Mouse (Mus musculus): ENCODE data around the gene Glul. TPM values are rescaled to one million over a fixed set of nuclear protein-coding genes. Genes with fewer than 3 reads are reported as not detected.
A peak's percentile ranks its signal among the peaks of the same experiment; 100 is the strongest.

Gene Glul
- polyA plus RNA-seq, 1 experiment from 2014 or later: 130 TPM

GRCm38 (mm10) chr1:153918521-153919206 is 18.9 kb downstream of the Glul start:
- 0 out of 2 replicates have a peak, but pooled peaks cover 2% of the 10 kb centered on the region for H3K4me1 ChIP-seq (ENCODE audit: control insufficient read depth, insufficient read depth, low read length)
- ATAC-seq (ENCODE audit: insufficient number of reproducible peaks, insufficient read depth, low FRiP score, low read depth): no peak
- no peak overlapping the region for H3K4me3 ChIP-seq (ENCODE audit: low read depth, low read length)
- H3K36me3 ChIP-seq (ENCODE audit: control insufficient read depth, insufficient read depth, low read length): no peaks in the 10 kb centered on the region
- H3K27ac ChIP-seq (ENCODE audit: low read length): no peak overlapping the region
- WGBS: 78% methylated on average over 3 of the region's 3 CpGs
- H3K9me3 ChIP-seq (ENCODE audit: control insufficient read depth, low read depth, low read length): no peaks in the 10 kb centered on the region
- no peaks in the 10 kb centered on the region for H3K27me3 ChIP-seq (ENCODE audit: control insufficient read depth, insufficient read depth, low read length)
- H3K4me2 ChIP-seq (replicated peaks; ENCODE audit: low read depth, low read length): no peak overlapping the region
- no peak overlapping the region for H3K9ac ChIP-seq (replicated peaks; ENCODE audit: low read depth, low read length)

- H3K9me3 ChIP-seq (ENCODE audit: control insufficient read depth, low read depth, low read length): no peaks in the 10 kb centered on the region
- no peak overlapping the region for H3K9ac ChIP-seq (replicated peaks; ENCODE audit: low read depth, low read length)
- 0 out of 2 replicates have a peak, but pooled peaks cover 2% of the 10 kb centered on the region for H3K4me1 ChIP-seq (ENCODE audit: control insufficient read depth, insufficient read depth, low read length)
- no peak overlapping the region for H3K4me3 ChIP-seq (ENCODE audit: low read depth, low read length)
- no peaks in the 10 kb centered on the region for H3K36me3 ChIP-seq (ENCODE audit: control insufficient read depth, insufficient read depth, low read length)
- ATAC-seq (ENCODE audit: insufficient number of reproducible peaks, insufficient read depth, low FRiP score, low read depth): no peak
- no peak overlapping the region for H3K4me2 ChIP-seq (replicated peaks; ENCODE audit: low read depth, low read length)
- H3K27ac ChIP-seq (ENCODE audit: low read length): no peak overlapping the region
- 90% methylated on average over 3 of the region's 3 CpGs for WGBS
- no peaks in the 10 kb centered on the region for H3K27me3 ChIP-seq (ENCODE audit: control insufficient read depth, insufficient read depth, low read length)
Measured at GRCm38 (mm10) chr1:153921642-153922041, 21.9 kb downstream of the Glul start.

GRCm38 (mm10) chr1:153922571-153923021 is 22.9 kb downstream of the Glul start:
- H3K36me3 ChIP-seq (ENCODE audit: control insufficient read depth, insufficient read depth, low read length): no peaks in the 10 kb centered on the region
- no peaks in the 10 kb centered on the region for H3K9me3 ChIP-seq (ENCODE audit: control insufficient read depth, low read depth, low read length)
- no peak overlapping the region for H3K9ac ChIP-seq (replicated peaks; ENCODE audit: low read depth, low read length)
- H3K4me1 ChIP-seq (ENCODE audit: control insufficient read depth, insufficient read depth, low read length): 0 out of 2 replicates have a peak, but pooled peaks cover 2% of the 10 kb centered on the region
- H3K4me3 ChIP-seq (ENCODE audit: low read depth, low read length): no peak overlapping the region
- no peaks in the 10 kb centered on the region for H3K27me3 ChIP-seq (ENCODE audit: control insufficient read depth, insufficient read depth, low read length)
- H3K27ac ChIP-seq (ENCODE audit: low read length): no peak overlapping the region
- no peak for ATAC-seq (ENCODE audit: insufficient number of reproducible peaks, insufficient read depth, low FRiP score, low read depth)
- WGBS: 36% methylated on average over 5 of the region's 5 CpGs
- no peak overlapping the region for H3K4me2 ChIP-seq (replicated peaks; ENCODE audit: low read depth, low read length)

- Histone ChIP-seq H3K27ac (ENCODE audit: low read length) (peak overlapping the region; percentile 21; the same call in 1 of the 2 replicates), H3K27me3 (ENCODE audit: control insufficient read depth, insufficient read depth, low read length) (no peaks in the 10 kb centered on the region), H3K9me3 (ENCODE audit: control insufficient read depth, low read depth, low read length) (no peaks in the 10 kb centered on the region), H3K4me3 (ENCODE audit: low read depth, low read length) (no peak overlapping the region), H3K4me1 (ENCODE audit: control insufficient read depth, insufficient read depth, low read length) (0 out of 2 replicates have a peak, but pooled peaks cover 2% of the 10 kb centered on the region), H3K4me2 (replicated peaks; ENCODE audit: low read depth, low read length) (no peak overlapping the region), H3K9ac (replicated peaks; ENCODE audit: low read depth, low read length) (no peak overlapping the region), H3K36me3 (ENCODE audit: control insufficient read depth, insufficient read depth, low read length) (no peaks in the 10 kb centered on the region)
- peak; percentile 87 for ATAC-seq (ENCODE audit: insufficient number of reproducible peaks, insufficient read depth, low FRiP score, low read depth)
- WGBS: 71% methylated on average over 6 of the region's 6 CpGs
Measured at GRCm38 (mm10) chr1:153924395-153925385, 24.9 kb downstream of the Glul start.

GRCm38 (mm10) chr1:153930431-153930830 is 30.7 kb downstream of the Glul start:
- H3K4me3 ChIP-seq (ENCODE audit: low read depth, low read length): no peak overlapping the region
- no peak overlapping the region for H3K9ac ChIP-seq (replicated peaks; ENCODE audit: low read depth, low read length)
- no peaks in the 10 kb centered on the region for H3K27me3 ChIP-seq (ENCODE audit: control insufficient read depth, insufficient read depth, low read length)
- H3K4me2 ChIP-seq (replicated peaks; ENCODE audit: low read depth, low read length): no peak overlapping the region
- ATAC-seq (ENCODE audit: insufficient number of reproducible peaks, insufficient read depth, low FRiP score, low read depth): no peak
- no peaks in the 10 kb centered on the region for H3K9me3 ChIP-seq (ENCODE audit: control insufficient read depth, low read depth, low read length)
- H3K27ac ChIP-seq (ENCODE audit: low read length): no peak overlapping the region
- 81% methylated on average over 2 of the region's 2 CpGs for WGBS
- no peaks in the 10 kb centered on the region for H3K36me3 ChIP-seq (ENCODE audit: control insufficient read depth, insufficient read depth, low read length)
- H3K4me1 ChIP-seq (ENCODE audit: control insufficient read depth, insufficient read depth, low read length): no peaks in the 10 kb centered on the region

GRCm38 (mm10) chr1:153933772-153934171 is 34.0 kb downstream of the Glul start:
- Histone ChIP-seq H3K4me3 (ENCODE audit: low read depth, low read length) (no peak overlapping the region), H3K4me1 (ENCODE audit: control insufficient read depth, insufficient read depth, low read length) (no peaks in the 10 kb centered on the region), H3K36me3 (ENCODE audit: control insufficient read depth, insufficient read depth, low read length) (no peaks in the 10 kb centered on the region), H3K27me3 (ENCODE audit: control insufficient read depth, insufficient read depth, low read length) (no peaks in the 10 kb centered on the region), H3K4me2 (replicated peaks; ENCODE audit: low read depth, low read length) (no peak overlapping the region), H3K9me3 (ENCODE audit: control insufficient read depth, low read depth, low read length) (no peaks in the 10 kb centered on the region), H3K9ac (replicated peaks; ENCODE audit: low read depth, low read length) (no peak overlapping the region), H3K27ac (ENCODE audit: low read length) (no peak overlapping the region)
- ATAC-seq (ENCODE audit: insufficient number of reproducible peaks, insufficient read depth, low FRiP score, low read depth): no peak
- 74% methylated on average over 1 of the region's 1 CpGs for WGBS

GRCm38 (mm10) chr1:153935844-153936380 is 36.2 kb downstream of the Glul start:
- 80% methylated on average over 12 of the region's 12 CpGs for WGBS
- Histone ChIP-seq H3K27ac (ENCODE audit: low read length) (no peak overlapping the region), H3K4me2 (replicated peaks; ENCODE audit: low read depth, low read length) (no peak overlapping the region), H3K36me3 (ENCODE audit: control insufficient read depth, insufficient read depth, low read length) (no peaks in the 10 kb centered on the region), H3K9ac (replicated peaks; ENCODE audit: low read depth, low read length) (no peak overlapping the region), H3K4me1 (ENCODE audit: control insufficient read depth, insufficient read depth, low read length) (no peaks in the 10 kb centered on the region), H3K9me3 (ENCODE audit: control insufficient read depth, low read depth, low read length) (no peaks in the 10 kb centered on the region), H3K4me3 (ENCODE audit: low read depth, low read length) (no peak overlapping the region), H3K27me3 (ENCODE audit: control insufficient read depth, insufficient read depth, low read length) (no peaks in the 10 kb centered on the region)
- ATAC-seq (ENCODE audit: insufficient number of reproducible peaks, insufficient read depth, low FRiP score, low read depth): no peak

- Histone ChIP-seq H3K4me2 (replicated peaks; ENCODE audit: low read depth, low read length) (no peak overlapping the region), H3K36me3 (ENCODE audit: control insufficient read depth, insufficient read depth, low read length) (no peaks in the 10 kb centered on the region), H3K4me1 (ENCODE audit: control insufficient read depth, insufficient read depth, low read length) (no peaks in the 10 kb centered on the region), H3K27ac (ENCODE audit: low read length) (no peak overlapping the region), H3K9ac (replicated peaks; ENCODE audit: low read depth, low read length) (no peak overlapping the region), H3K9me3 (ENCODE audit: control insufficient read depth, low read depth, low read length) (no peaks in the 10 kb centered on the region), H3K4me3 (ENCODE audit: low read depth, low read length) (no peak overlapping the region), H3K27me3 (ENCODE audit: control insufficient read depth, insufficient read depth, low read length) (no peaks in the 10 kb centered on the region)
- WGBS: 94% methylated on average over 2 of the region's 2 CpGs
- ATAC-seq (ENCODE audit: insufficient number of reproducible peaks, insufficient read depth, low FRiP score, low read depth): no peak
Measured at GRCm38 (mm10) chr1:153937025-153937424, 37.3 kb downstream of the Glul start.
